ENCODE assay signal across 10 mouse cellular contexts in genomic region chr1:159570270-159570669, GRCm38 (mm10). TPM values are rescaled to one million over a fixed set of nuclear protein-coding genes. Genes with fewer than 3 reads are reported as not detected.
A peak's percentile ranks its signal among the peaks of the same experiment; 100 is the strongest.
DNase-seq lines count a peak whose midpoint lies in the region; ATAC-seq and TF ChIP-seq lines count a peak whose summit lies in the region.
"Had no signal": no experiment of that assay in that cellular context is flagged by ENCODE, and none has a peak within 500 bp of the region (broad histone marks: within the 10 kb centered on the region; RNA-seq: fewer than 3 reads in every experiment).

No protein-coding gene starts in this region.

- 30% methylated on average over 8 of the region's 8 CpGs for WGBS in liver, postnatal 0 days (ENCODE audit: insufficient replicate concordance)
- 33% methylated on average over 8 of the region's 8 CpGs for WGBS in liver, embryonic 11.5 days
- WGBS in forebrain, postnatal 0 days, result 10% methylated on average over 8 of the region's 8 CpGs
- 23% methylated on average over 8 of the region's 8 CpGs for WGBS in hindbrain, embryonic 15.5 days
- WGBS in neural tube, embryonic 14.5 days, result 33% methylated on average over 8 of the region's 8 CpGs

- H3K36me3 ChIP-seq in liver, postnatal 0 days (replicated peaks; ENCODE audit: insufficient read depth, low read length), result no peaks in the 10 kb centered on the region
- H3K36me3 ChIP-seq in liver, embryonic 11.5 days (ENCODE audit: control insufficient read depth, insufficient read depth, low read length), result no peaks in the 10 kb centered on the region
- no peaks in the 10 kb centered on the region for H3K36me3 ChIP-seq in forebrain, postnatal 0 days (ENCODE audit: insufficient read depth)
- no peaks in the 10 kb centered on the region for H3K36me3 ChIP-seq in hindbrain, embryonic 15.5 days
- no peaks in the 10 kb centered on the region for H3K36me3 ChIP-seq in neural tube, embryonic 14.5 days (ENCODE audit: control insufficient read depth, insufficient read depth, low read length)
- H3K36me3 ChIP-seq: embryonic facial prominence, embryonic 10.5 days; liver, embryonic 15.5 days had no signal

- no peaks in the 10 kb centered on the region for H3K4me1 ChIP-seq in liver, postnatal 0 days (ENCODE audit: insufficient read depth)
- H3K4me1 ChIP-seq in liver, embryonic 11.5 days (replicated peaks; ENCODE audit: control insufficient read depth, insufficient read depth, low read length), result no peaks in the 10 kb centered on the region
- peaks cover 18% of the 10 kb centered on the region for H3K4me1 ChIP-seq in forebrain, postnatal 0 days (ENCODE audit: insufficient read depth)
- H3K4me1 ChIP-seq in hindbrain, embryonic 15.5 days (replicated peaks), result peaks cover 12% of the 10 kb centered on the region; the same call in 1 of the 2 replicates
- peaks cover 10% of the 10 kb centered on the region; the same call in 1 of the 2 replicates for H3K4me1 ChIP-seq in neural tube, embryonic 14.5 days (ENCODE audit: control insufficient read depth, insufficient read depth, low read length)
- H3K4me1 ChIP-seq: liver, embryonic 15.5 days had no signal

- H3K9me3 ChIP-seq in liver, postnatal 0 days (ENCODE audit: low read length), result no peaks in the 10 kb centered on the region
- H3K9me3 ChIP-seq in liver, embryonic 11.5 days (ENCODE audit: control insufficient read depth, low read length), result no peaks in the 10 kb centered on the region
- H3K9me3 ChIP-seq in forebrain, postnatal 0 days (ENCODE audit: low read length), result no peaks in the 10 kb centered on the region
- no peaks in the 10 kb centered on the region for H3K9me3 ChIP-seq in hindbrain, embryonic 15.5 days
- H3K9me3 ChIP-seq in neural tube, embryonic 14.5 days (ENCODE audit: control insufficient read depth, low read length), result no peaks in the 10 kb centered on the region
- H3K9me3 ChIP-seq: embryonic facial prominence, embryonic 10.5 days; liver, embryonic 15.5 days had no signal

- no peak for TF ChIP-seq CTCF in liver, postnatal 0 days (IDR thresholded peaks at IDR 0.05; ENCODE audit: low read depth)
- no peak for TF ChIP-seq CTCF in forebrain, postnatal 0 days (IDR thresholded peaks at IDR 0.05; ENCODE audit: low read depth)

- H3K27me3 ChIP-seq in liver, postnatal 0 days (ENCODE audit: insufficient read depth, low read length), result no peaks in the 10 kb centered on the region
- no peaks in the 10 kb centered on the region for H3K27me3 ChIP-seq in liver, embryonic 11.5 days (replicated peaks; ENCODE audit: control insufficient read depth, insufficient read depth, low read length)
- no peaks in the 10 kb centered on the region for H3K27me3 ChIP-seq in forebrain, postnatal 0 days (ENCODE audit: insufficient read depth, low read length)
- no peaks in the 10 kb centered on the region for H3K27me3 ChIP-seq in hindbrain, embryonic 15.5 days
- no peaks in the 10 kb centered on the region for H3K27me3 ChIP-seq in neural tube, embryonic 14.5 days (ENCODE audit: control insufficient read depth, insufficient read depth, low read length)
- H3K27me3 ChIP-seq: liver, embryonic 15.5 days had no signal

- no peak overlapping the region for H3K4me3 ChIP-seq in liver, postnatal 0 days (ENCODE audit: low read depth, low read length)
- H3K4me3 ChIP-seq in liver, embryonic 11.5 days (ENCODE audit: low read depth, low read length), result no peak overlapping the region
- H3K4me3 ChIP-seq in forebrain, postnatal 0 days (ENCODE audit: low read depth, low read length), result no peak overlapping the region
- H3K4me3 ChIP-seq in hindbrain, embryonic 15.5 days, result no peak overlapping the region
- no peak overlapping the region for H3K4me3 ChIP-seq in neural tube, embryonic 14.5 days (ENCODE audit: low read depth, low read length)
- H3K4me3 ChIP-seq: embryonic facial prominence, embryonic 10.5 days; liver, embryonic 15.5 days had no signal

- no peak overlapping the region for H3K9ac ChIP-seq in liver, postnatal 0 days (replicated peaks)
- H3K9ac ChIP-seq in liver, embryonic 11.5 days (ENCODE audit: low read depth, low read length), result no peak overlapping the region
- no peak overlapping the region; the same call in 1 of the 2 replicates for H3K9ac ChIP-seq in forebrain, postnatal 0 days
- no peak overlapping the region for H3K9ac ChIP-seq in hindbrain, embryonic 15.5 days
- H3K9ac ChIP-seq in neural tube, embryonic 14.5 days (replicated peaks; ENCODE audit: low read depth, low read length), result no peak overlapping the region
- H3K9ac ChIP-seq: liver, embryonic 15.5 days had no signal

- DNase-seq in liver, postnatal 0 days, result no peak
- no peak for DNase-seq in liver, embryonic 11.5 days (ENCODE audit: low spot score)
- DNase-seq in forebrain, postnatal 0 days, result no peak
- DNase-seq in right cerebral cortex, postnatal 25 days, result no peak
- DNase-seq in MN1 (ENCODE audit: low spot score), result no peak

- TF ChIP-seq EP300 in liver, postnatal 0 days (IDR thresholded peaks at IDR 0.05; ENCODE audit: low read depth), result no peak

- H3K4me2 ChIP-seq in liver, postnatal 0 days (ENCODE audit: low read depth, low read length), result no peak overlapping the region
- H3K4me2 ChIP-seq in liver, embryonic 11.5 days, result no peak overlapping the region
- 0 out of 2 replicates have a peak overlapping the region, but pooled peaks have one; percentile 9 for H3K4me2 ChIP-seq in forebrain, postnatal 0 days (ENCODE audit: low read depth)
- no peak overlapping the region for H3K4me2 ChIP-seq in hindbrain, embryonic 15.5 days
- no peak overlapping the region for H3K4me2 ChIP-seq in neural tube, embryonic 14.5 days (ENCODE audit: low read depth, low read length)
- H3K4me2 ChIP-seq: liver, embryonic 15.5 days had no signal

- ATAC-seq in liver, postnatal 0 days, result no peak
- no peak for ATAC-seq in liver, embryonic 11.5 days (replicated peaks; ENCODE audit: low FRiP score)
- ATAC-seq in forebrain, postnatal 0 days, result peak; percentile 66
- peak; percentile 63 for ATAC-seq in hindbrain, embryonic 15.5 days (ENCODE audit: low FRiP score, low read depth)
- 0 out of 2 replicates have a peak, but pooled peaks have one; percentile 38 for ATAC-seq in neural tube, embryonic 14.5 days (ENCODE audit: low read depth)

- H3K27ac ChIP-seq in liver, postnatal 0 days (ENCODE audit: low read depth), result 0 out of 2 replicates have a peak overlapping the region, but pooled peaks have one; percentile 0
- no peak overlapping the region for H3K27ac ChIP-seq in liver, embryonic 11.5 days (ENCODE audit: low read depth, low read length)
- H3K27ac ChIP-seq in forebrain, postnatal 0 days (ENCODE audit: low read depth, low read length), result peak overlapping the region; percentile 57
- no peak overlapping the region for H3K27ac ChIP-seq in hindbrain, embryonic 15.5 days (replicated peaks)
- H3K27ac ChIP-seq in neural tube, embryonic 14.5 days (ENCODE audit: low read depth, low read length), result peak overlapping the region; percentile 48; the same call in 1 of the 2 replicates
- H3K27ac ChIP-seq: embryonic facial prominence, embryonic 10.5 days; liver, embryonic 15.5 days had no signal

RNA-seq across cellular contexts. Expression of gene Tnr, which starts 46.7 kb away (rescaled TPM):
- not detected in 2 replicates for polyA plus RNA-seq in liver, postnatal 0 days (2015; fragmentation: Nextera tagmentation; extraction: Ambion mirVana)
- 0.13 and 0.58 TPM in 2 replicates for polyA plus RNA-seq in liver, embryonic 11.5 days (2014; fragmentation: Nextera tagmentation; extraction: Ambion mirVana)
- total RNA-seq in forebrain, postnatal 0 days (2014; rRNA removed), result 45.7 and 51.9 TPM in 2 replicates
- 4.1 and 6.2 TPM in 2 replicates for polyA plus RNA-seq in forebrain, postnatal 0 days (2015; fragmentation: Nextera tagmentation; extraction: Ambion mirVana)
- 4.9 and 5.0 TPM in 2 replicates for polyA plus RNA-seq in hindbrain, embryonic 15.5 days (2015; fragmentation: Nextera tagmentation; extraction: Ambion mirVana)
- polyA plus RNA-seq in neural tube, embryonic 14.5 days (2014; fragmentation: Nextera tagmentation; extraction: Ambion mirVana), result 4.1 and 6.6 TPM in 2 replicates
- polyA plus RNA-seq: kidney, embryonic 14.5 days had no signal

Comparison
In these comparisons a context has a peak if more than half of its experiments do, and no peak if none do; other contexts are left out.
1. H3K27ac ChIP-seq: peak in liver, postnatal 0 days (single experiment), forebrain, postnatal 0 days (single experiment) and neural tube, embryonic 14.5 days (single experiment); none in liver, embryonic 11.5 days (single experiment) and hindbrain, embryonic 15.5 days (single experiment).
2. ATAC-seq: peak in forebrain, postnatal 0 days (single experiment), hindbrain, embryonic 15.5 days (single experiment) and neural tube, embryonic 14.5 days (single experiment); none in liver, postnatal 0 days (single experiment) and liver, embryonic 11.5 days (single experiment).